Mouse (Mus musculus) adipose tissue, adult 10 weeks (tissue): Measurements from ENCODE around the gene A2m. TPM values are rescaled to one million over a fixed set of nuclear protein-coding genes. Genes with fewer than 3 reads are reported as not detected.

ENCODE experiments used
- polyA plus RNA-seq: library from polyadenylated mRNA; stranded (reverse); fragments of 350-450 nt; fragmentation: Illumina TruSeq; extraction: RNeasy Lipid Tissue Mini Kit (QIAGEN cat#74804); gene quantifications from one replicate; pipeline ENCODE4 v1.2.3, GENCODE M21; 2014; ENCODE audit warnings: low read depth, low replicate concordance

A2m gene
- not detected for polyA plus RNA-seq

GRCm38 (mm10) chr6:121635076-121635475, at the start of gene A2m:
Gene A2m, plus strand, starts transcription at chr6:121635376.

Other genes with a start within 250 kb of the A2m start
- gene Iqsec3, start 161.7 kb upstream of the A2m start, polyA plus RNA-seq, result 0.43 TPM
- gene Gm7298, start 97.6 kb downstream of the A2m start, polyA plus RNA-seq, result not detected
- not detected for gene Mug1, start 203.2 kb downstream of the A2m start, polyA plus RNA-seq